Mouse (Mus musculus): ENCODE data around the gene Fgfr2.

GRCm38 (mm10) chr7:132223452-132224141, 899.6 kb downstream of the Fgfr2 start:
- TF ChIP-seq POLR2A (IDR thresholded peaks at IDR 0.05; ENCODE audit: low read depth, low read length): no peak
- no peak for TF ChIP-seq CTCF (conservative IDR thresholded peaks at IDR 0.05; ENCODE audit: insufficient read depth, insufficient read length, low read depth, low read length)

Measured in kidney, adult 2 months (tissue).